Mouse (Mus musculus) forebrain, embryonic 10.5 days (tissue): ENCODE data around the gene Jmjd1c. TPM values are rescaled to one million over a fixed set of nuclear protein-coding genes. Genes with fewer than 3 reads are reported as not detected.
A peak's percentile ranks its signal among the peaks of the same experiment; 100 is the strongest.

Experiments used
- DNase-seq: peaks from one replicate; pipeline ENCODE4 v3.0.0-alpha.2; 2017; ENCODE audit warnings: low spot score; ENCODE audit errors: extremely low spot score
- H3K27ac ChIP-seq: fragments of 300-500 bp; sonication (generic); 2 replicates; pipeline ENCODE4 v1.5.1; 2016; ENCODE audit warnings: mild to moderate bottlenecking
- H3K27me3 ChIP-seq: fragments of 300-500 bp; sonication (generic); 2 replicates; pipeline ENCODE4 v1.6.1; 2016; ENCODE audit warnings: mild to moderate bottlenecking; ENCODE audit not compliant: poor library complexity, severe bottlenecking
- H3K36me3 ChIP-seq: fragments of 300-500 bp; sonication (generic); replicated peaks from 2 replicates; pipeline ENCODE4 v1.6.1; 2016; ENCODE audit warnings: mild to moderate bottlenecking, moderate library complexity
- H3K4me1 ChIP-seq: fragments of 300-500 bp; sonication (generic); 2 replicates; pipeline ENCODE4 v1.6.1; 2016
- H3K4me3 ChIP-seq: fragments of 300-500 bp; sonication (generic); 2 replicates; pipeline ENCODE4 v1.5.1; 2016; ENCODE audit warnings: mild to moderate bottlenecking, moderate library complexity
- H3K9me3 ChIP-seq: fragments of 300-500 bp; sonication (generic); 2 replicates; pipeline ENCODE4 v1.6.1; 2016; ENCODE audit warnings: mild to moderate bottlenecking, moderate library complexity
- WGBS: fragments of 180-500 bp; shearing (Covaris S2); methylation state at CpG from one replicate; pipeline ENCODE4 v1.1.7; 2016; 5-methylcytosine and 5-hydroxymethylcytosine counted together
- polyA plus RNA-seq: library from polyadenylated mRNA; unstranded; fragments of >200 nt; fragmentation: Nextera tagmentation; extraction: Ambion mirVana; gene quantifications from 2 replicates; pipeline ENCODE4 v1.2.1, GENCODE M21; 2016

Jmjd1c gene
- polyA plus RNA-seq, 1 experiment from 2014 or later = 29.7 TPM

GRCm38 (mm10) chr10:67177410-67177809 is 81.5 kb downstream of the Jmjd1c start:
- Histone ChIP-seq H3K27me3 (no peaks in the 10 kb centered on the region), H3K27ac (no peak overlapping the region), H3K9me3 (no peaks in the 10 kb centered on the region), H3K4me3 (no peak overlapping the region), H3K36me3 (no peaks in the 10 kb centered on the region), H3K4me1 (peaks cover 11% of the 10 kb centered on the region)
- 92% methylated on average over 4 of the region's 4 CpGs for WGBS
- no peak for DNase-seq

- H3K9me3 ChIP-seq = no peaks in the 10 kb centered on the region
- H3K4me3 ChIP-seq = no peak overlapping the region
- 93% methylated on average over 8 of the region's 8 CpGs for WGBS
- no peak for DNase-seq
- H3K36me3 ChIP-seq = no peaks in the 10 kb centered on the region
- H3K4me1 ChIP-seq = peaks cover 17% of the 10 kb centered on the region
- H3K27ac ChIP-seq = no peak overlapping the region
- H3K27me3 ChIP-seq = no peaks in the 10 kb centered on the region
Observed at GRCm38 (mm10) chr10:67180021-67180420, 84.1 kb downstream of the Jmjd1c start.

DNA sequence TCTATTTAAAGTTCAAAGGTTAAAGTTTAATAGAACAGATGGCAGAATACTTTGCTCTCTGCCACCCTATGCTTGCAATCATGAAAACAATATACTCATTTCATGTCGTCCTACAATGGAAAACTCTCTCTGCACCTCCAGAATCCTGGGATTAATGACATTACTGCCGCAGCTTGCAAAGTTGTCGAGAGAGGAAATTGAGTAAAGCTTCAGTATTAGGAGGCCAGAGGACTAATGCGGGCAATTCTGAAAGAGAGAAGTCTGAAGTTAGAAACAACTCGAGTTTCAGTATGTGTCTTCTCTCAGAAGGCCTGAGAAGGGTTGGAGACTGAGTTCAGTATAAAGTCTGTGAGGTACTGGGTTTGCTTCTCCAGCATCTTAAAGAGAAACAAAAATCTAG is 84.9 kb downstream of the Jmjd1c start:
- Histone ChIP-seq H3K27ac (no peak overlapping the region), H3K36me3 (no peaks in the 10 kb centered on the region), H3K4me1 (peaks cover 24% of the 10 kb centered on the region), H3K9me3 (no peaks in the 10 kb centered on the region), H3K27me3 (no peaks in the 10 kb centered on the region), H3K4me3 (no peak overlapping the region)
- DNase-seq = no peak
- 70% methylated on average over 5 of the region's 5 CpGs for WGBS

DNA sequence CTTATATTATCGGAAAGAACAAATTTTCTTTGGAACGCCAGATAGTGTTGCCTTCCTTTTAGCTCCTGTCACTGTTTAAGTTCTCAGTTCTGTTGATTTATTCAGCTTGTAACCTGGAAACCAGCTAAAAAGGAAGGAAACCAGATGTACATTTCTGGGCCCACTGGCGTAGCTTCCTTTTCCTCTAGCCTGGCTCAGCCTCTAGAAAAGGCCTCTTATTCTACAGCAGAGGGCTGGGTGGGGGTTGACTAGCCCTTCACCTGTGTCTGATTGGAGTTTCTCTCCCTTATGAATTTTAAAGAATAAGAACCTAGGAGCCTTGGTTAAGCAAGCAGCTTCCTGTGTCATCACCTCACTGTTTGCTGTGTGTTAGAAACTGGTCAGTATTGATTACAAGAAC is 86.7 kb downstream of the Jmjd1c start:
- Histone ChIP-seq H3K36me3 (no peaks in the 10 kb centered on the region), H3K27ac (no peak overlapping the region), H3K4me1 (peaks cover 29% of the 10 kb centered on the region), H3K27me3 (no peaks in the 10 kb centered on the region), H3K9me3 (no peaks in the 10 kb centered on the region), H3K4me3 (no peak overlapping the region)
- 80% methylated on average over 3 of the region's 3 CpGs for WGBS
- DNase-seq = no peak

DNA sequence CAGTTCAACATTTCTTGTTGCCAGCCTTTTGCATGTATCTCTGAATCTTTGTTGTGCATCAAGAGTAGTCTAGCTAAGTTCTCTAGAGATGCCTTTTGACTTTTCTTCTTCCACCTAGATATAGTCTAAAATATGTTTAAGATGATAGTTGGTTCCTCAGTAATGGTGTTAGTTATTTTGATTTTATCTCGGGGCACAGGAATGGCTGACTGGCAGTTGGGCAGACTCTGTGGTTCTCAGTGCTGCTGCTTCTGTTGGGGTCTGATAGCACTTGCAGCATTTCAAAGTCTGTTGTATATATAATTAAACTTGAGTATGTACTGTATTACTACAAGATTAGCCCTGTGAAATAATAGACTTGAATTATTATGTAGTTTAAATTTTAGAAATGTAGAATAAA is 87.2 kb downstream of the Jmjd1c start:
- H3K36me3 ChIP-seq = no peaks in the 10 kb centered on the region
- WGBS = 79% methylated on average over 1 of the region's 1 CpGs
- no peak overlapping the region for H3K4me3 ChIP-seq
- peaks cover 33% of the 10 kb centered on the region for H3K4me1 ChIP-seq
- H3K9me3 ChIP-seq = no peaks in the 10 kb centered on the region
- H3K27ac ChIP-seq = no peak overlapping the region
- no peak for DNase-seq
- H3K27me3 ChIP-seq = no peaks in the 10 kb centered on the region

GRCm38 (mm10) chr10:67184441-67185070 is 88.6 kb downstream of the Jmjd1c start:
- WGBS = 44% methylated on average over 3 of the region's 3 CpGs
- DNase-seq = no peak
- Histone ChIP-seq H3K36me3 (no peaks in the 10 kb centered on the region), H3K27ac (no peak overlapping the region), H3K9me3 (no peaks in the 10 kb centered on the region), H3K27me3 (no peaks in the 10 kb centered on the region), H3K4me1 (peaks cover 44% of the 10 kb centered on the region), H3K4me3 (no peak overlapping the region)

DNA sequence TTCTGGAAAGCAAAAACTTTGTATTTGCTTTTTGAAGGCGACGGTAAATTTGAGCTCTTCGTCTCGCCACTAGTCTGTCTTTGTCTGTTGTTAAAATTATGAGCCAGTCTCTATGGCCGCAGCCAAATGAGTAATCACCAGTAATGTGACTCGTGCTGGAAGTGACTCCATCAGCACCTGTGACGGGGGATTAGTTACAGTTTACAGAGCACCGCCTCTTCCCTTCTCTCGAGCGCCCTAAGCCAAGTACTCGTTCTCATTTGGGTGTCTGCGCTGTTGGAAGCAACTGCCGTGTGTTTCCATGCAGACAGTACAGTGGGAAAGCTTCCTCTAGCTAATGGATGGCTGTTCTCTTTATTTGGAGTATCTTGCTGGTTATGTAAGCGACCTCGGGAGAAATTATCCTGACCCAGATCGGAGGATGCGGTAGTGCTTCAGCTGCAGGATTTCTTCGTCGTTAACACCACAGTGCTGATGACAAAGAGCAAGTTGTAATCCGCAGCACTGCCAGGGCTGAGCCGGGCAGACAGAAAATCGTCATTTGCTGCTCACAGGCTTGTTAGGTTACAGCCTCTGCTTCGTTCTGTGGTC is 89.7 kb downstream of the Jmjd1c start:
- under 1% methylated on average over 23 of the region's 23 CpGs for WGBS
- H3K4me3 ChIP-seq = peak overlapping the region; percentile 57
- DNase-seq = peak; percentile 70
- no peaks in the 10 kb centered on the region for H3K27me3 ChIP-seq
- peak overlapping the region; percentile 90 for H3K27ac ChIP-seq
- H3K4me1 ChIP-seq = peaks cover 41% of the 10 kb centered on the region
- peaks cover 3% of the 10 kb centered on the region for H3K36me3 ChIP-seq
- H3K9me3 ChIP-seq = no peaks in the 10 kb centered on the region

DNA sequence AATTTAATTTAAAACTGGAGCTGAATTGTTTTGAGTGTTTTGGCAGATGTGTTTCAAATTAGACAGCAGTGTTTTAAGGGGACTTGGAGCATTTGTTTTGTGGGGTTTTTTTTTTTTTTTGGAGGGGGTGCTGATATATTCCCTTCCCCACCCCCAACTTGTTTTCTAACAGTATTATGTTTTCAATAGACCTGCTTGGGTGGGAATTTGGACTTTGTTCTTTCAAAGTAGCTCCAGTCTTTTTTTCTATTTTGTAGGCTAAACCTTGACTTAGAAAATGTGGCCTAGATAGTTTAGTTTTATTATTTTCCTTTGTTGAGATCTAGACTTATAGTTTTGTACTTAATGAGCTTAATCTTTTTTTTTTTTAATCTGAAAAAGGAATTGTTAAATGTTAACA is 90.6 kb downstream of the Jmjd1c start:
- no peaks in the 10 kb centered on the region for H3K27me3 ChIP-seq
- no peak for DNase-seq
- H3K9me3 ChIP-seq = no peaks in the 10 kb centered on the region
- H3K4me1 ChIP-seq = peaks cover 41% of the 10 kb centered on the region
- H3K4me3 ChIP-seq = peak overlapping the region; percentile 57
- H3K27ac ChIP-seq = peak overlapping the region; percentile 90
- peaks cover 10% of the 10 kb centered on the region for H3K36me3 ChIP-seq

GRCm38 (mm10) chr10:67187001-67187453 is 91.1 kb downstream of the Jmjd1c start:
- Histone ChIP-seq H3K4me3 (peak overlapping the region; percentile 57), H3K36me3 (peaks cover 16% of the 10 kb centered on the region), H3K27me3 (no peaks in the 10 kb centered on the region), H3K27ac (peak overlapping the region; percentile 90), H3K9me3 (no peaks in the 10 kb centered on the region), H3K4me1 (peaks cover 41% of the 10 kb centered on the region)
- WGBS = 3% methylated on average over 5 of the region's 5 CpGs
- no peak for DNase-seq

GRCm38 (mm10) chr10:67187952-67188351 is 92.0 kb downstream of the Jmjd1c start:
- peaks cover 25% of the 10 kb centered on the region for H3K36me3 ChIP-seq
- H3K9me3 ChIP-seq = no peaks in the 10 kb centered on the region; the same call in 1 of the 2 replicates
- peak overlapping the region; percentile 57 for H3K4me3 ChIP-seq
- H3K4me1 ChIP-seq = peaks cover 41% of the 10 kb centered on the region
- DNase-seq = no peak
- H3K27ac ChIP-seq = peak overlapping the region; percentile 90; the same call in 1 of the 2 replicates
- 85% methylated on average over 2 of the region's 2 CpGs for WGBS
- no peaks in the 10 kb centered on the region for H3K27me3 ChIP-seq

- H3K27me3 ChIP-seq = no peaks in the 10 kb centered on the region
- 0 out of 2 replicates have a peak overlapping the region, but pooled peaks have one; percentile 31 for H3K27ac ChIP-seq
- no peak for DNase-seq
- peaks cover 34% of the 10 kb centered on the region for H3K36me3 ChIP-seq
- peaks cover 41% of the 10 kb centered on the region for H3K4me1 ChIP-seq
- no peak overlapping the region for H3K4me3 ChIP-seq
- no peaks in the 10 kb centered on the region; the same call in 1 of the 2 replicates for H3K9me3 ChIP-seq
Observed at GRCm38 (mm10) chr10:67189057-67189456, 93.1 kb downstream of the Jmjd1c start.

- Histone ChIP-seq H3K4me3 (no peak overlapping the region), H3K36me3 (peaks cover 43% of the 10 kb centered on the region), H3K9me3 (no peaks in the 10 kb centered on the region; the same call in 1 of the 2 replicates), H3K27me3 (no peaks in the 10 kb centered on the region), H3K27ac (no peak overlapping the region), H3K4me1 (peaks cover 34% of the 10 kb centered on the region)
- DNase-seq = no peak
- 98% methylated on average over 1 of the region's 1 CpGs for WGBS
Observed at GRCm38 (mm10) chr10:67190261-67190660, 94.3 kb downstream of the Jmjd1c start.

DNA sequence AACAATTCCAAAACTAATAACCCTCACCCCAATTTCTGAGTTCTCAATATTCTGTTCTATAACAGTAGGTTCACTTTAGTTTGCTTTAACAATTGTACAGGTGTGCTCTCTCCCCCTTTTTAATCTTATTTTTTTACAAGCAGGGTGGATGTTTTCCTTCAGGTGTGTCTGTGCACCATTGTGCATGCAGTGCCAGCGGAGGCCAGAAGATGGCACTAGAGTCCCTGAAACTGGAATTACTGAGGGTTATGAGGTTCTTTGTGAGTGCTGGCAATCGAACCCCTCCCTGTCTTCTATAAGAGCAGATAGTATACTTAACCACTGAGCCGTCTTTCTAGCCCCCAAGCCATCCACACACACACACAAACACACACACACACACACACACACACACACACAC is 96.4 kb downstream of the Jmjd1c start:
- 97% methylated on average over 3 of the region's 3 CpGs for WGBS
- no peak overlapping the region for H3K4me3 ChIP-seq
- H3K27me3 ChIP-seq = no peaks in the 10 kb centered on the region
- no peak for DNase-seq
- H3K4me1 ChIP-seq = peaks cover 18% of the 10 kb centered on the region
- H3K36me3 ChIP-seq = peaks cover 43% of the 10 kb centered on the region
- no peaks in the 10 kb centered on the region; the same call in 1 of the 2 replicates for H3K9me3 ChIP-seq
- H3K27ac ChIP-seq = no peak overlapping the region
